32 mouse cellular contexts compared by ENCODE assay signal in genomic region chr8:57092403-57092802, GRCm38 (mm10).
"Had no signal": no experiment of that assay in that cellular context is flagged by ENCODE, and none has a peak within 500 bp of the region (broad histone marks: within the 10 kb centered on the region; RNA-seq: fewer than 3 reads in every experiment).

No protein-coding gene starts in this region.

- H3K27ac ChIP-seq: heart, adult 2 months; heart, embryonic 10.5 days; heart, embryonic 13.5 days; heart, embryonic 15.5 days; hindbrain, embryonic 10.5 days; hindbrain, embryonic 12.5 days; hindbrain, embryonic 13.5 days; hindbrain, embryonic 14.5 days; hindbrain, embryonic 15.5 days; hindbrain, postnatal 0 days; intestine, embryonic 15.5 days; layer of hippocampus, adult 2 months; left cerebral cortex, adult 2 months had no signal

- ATAC-seq: hindbrain, embryonic 16.5 days; hindbrain, postnatal 0 days; inflammation-experienced regulatory T-cells, adult 6 months; intestine, embryonic 15.5 days; intestine, embryonic 16.5 days; intestine, postnatal 0 days had no signal

- DNase-seq: heart, adult 18-20 months; heart, adult 2 months; heart, postnatal 10 days; heart, postnatal 14 days; heart, postnatal 36 days; heart, postnatal 4 days; kidney, adult 11 months; kidney, adult 2 months; kidney, adult 8-10 months; kidney, adult 9 months; kidney, postnatal 36 days; kidney, postnatal 4 days; layer of hippocampus, adult 9-11 months; layer of hippocampus, postnatal 36 days had no signal

- H3K36me3 ChIP-seq: heart, embryonic 10.5 days; heart, embryonic 12.5 days; heart, embryonic 13.5 days; heart, embryonic 15.5 days; hindbrain, embryonic 10.5 days; hindbrain, embryonic 12.5 days; hindbrain, embryonic 13.5 days; hindbrain, embryonic 15.5 days; intestine, embryonic 15.5 days had no signal

- H3K9me3 ChIP-seq: heart, embryonic 10.5 days; heart, embryonic 12.5 days; heart, embryonic 13.5 days; heart, embryonic 15.5 days; hindbrain, embryonic 10.5 days; hindbrain, embryonic 12.5 days; hindbrain, embryonic 13.5 days; hindbrain, embryonic 15.5 days; intestine, embryonic 15.5 days had no signal

- H3K4me1 ChIP-seq: heart, embryonic 10.5 days; heart, embryonic 12.5 days; heart, embryonic 13.5 days; heart, embryonic 15.5 days; hindbrain, embryonic 10.5 days; hindbrain, embryonic 12.5 days; hindbrain, embryonic 13.5 days; hindbrain, embryonic 15.5 days; intestine, embryonic 15.5 days had no signal

- H3K27me3 ChIP-seq: heart, embryonic 12.5 days; heart, embryonic 13.5 days; heart, embryonic 15.5 days; hindbrain, embryonic 12.5 days; hindbrain, embryonic 13.5 days; hindbrain, embryonic 15.5 days; intestine, embryonic 15.5 days had no signal

- H3K4me3 ChIP-seq: heart, adult 2 months; heart, embryonic 10.5 days; heart, embryonic 12.5 days; heart, embryonic 13.5 days; heart, embryonic 15.5 days; hindbrain, embryonic 10.5 days; hindbrain, embryonic 12.5 days; hindbrain, embryonic 13.5 days; hindbrain, embryonic 15.5 days; intestine, embryonic 15.5 days; layer of hippocampus, adult 2 months; left cerebral cortex, adult 2 months had no signal

- H3K4me2 ChIP-seq: heart, embryonic 11.5 days; heart, embryonic 12.5 days; heart, embryonic 13.5 days; heart, embryonic 15.5 days; hindbrain, embryonic 12.5 days; hindbrain, embryonic 13.5 days; hindbrain, embryonic 14.5 days; hindbrain, embryonic 15.5 days; intestine, embryonic 15.5 days had no signal

- H3K9ac ChIP-seq: heart, embryonic 12.5 days; heart, embryonic 13.5 days; heart, embryonic 15.5 days; hindbrain, embryonic 12.5 days; hindbrain, embryonic 13.5 days; hindbrain, embryonic 14.5 days; hindbrain, embryonic 15.5 days; intestine, embryonic 15.5 days had no signal
